Comparison of ENCODE assay signal across 12 mouse cellular contexts in the genomic region with DNA sequence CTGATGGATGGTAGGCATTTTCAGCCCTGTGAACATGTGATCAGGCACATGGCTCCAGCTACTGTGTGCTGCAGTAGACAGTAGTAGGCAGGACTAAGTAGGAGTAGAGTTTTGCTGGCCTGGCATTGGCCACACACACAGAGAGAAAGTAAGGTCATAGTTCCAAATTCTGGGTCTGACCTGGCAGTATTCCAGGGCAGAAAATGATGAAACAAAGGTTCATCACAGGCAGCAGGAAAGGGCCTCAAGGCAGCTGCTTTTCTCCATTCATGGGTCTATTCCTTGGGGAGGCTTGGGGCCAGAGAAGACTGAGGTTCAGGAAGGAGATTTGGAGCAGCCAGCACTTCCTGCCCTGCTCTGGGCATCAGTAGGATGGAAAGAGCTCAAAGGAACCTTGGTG. TPM values are rescaled to one million over a fixed set of nuclear protein-coding genes. Genes with fewer than 3 reads are reported as not detected.
A peak's percentile ranks its signal among the peaks of the same experiment; 100 is the strongest.
DNase-seq lines count a peak whose midpoint lies in the region; ATAC-seq and TF ChIP-seq lines count a peak whose summit lies in the region.
"Had no signal": no experiment of that assay in that cellular context is flagged by ENCODE, and none has a peak within 500 bp of the region (broad histone marks: within the 10 kb centered on the region; RNA-seq: fewer than 3 reads in every experiment).

No protein-coding gene starts in this region.

- peak overlapping the region; percentile 48; the same call in 1 of the 2 replicates for H3K27ac ChIP-seq in embryonic facial prominence, embryonic 14.5 days (replicated peaks; ENCODE audit: low read depth, low read length)
- H3K27ac ChIP-seq in embryonic facial prominence, embryonic 10.5 days (replicated peaks) = no peak overlapping the region
- no peak overlapping the region for H3K27ac ChIP-seq in liver, embryonic 15.5 days (replicated peaks)
- H3K27ac ChIP-seq in liver, embryonic 12.5 days = no peak overlapping the region
- no peak overlapping the region for H3K27ac ChIP-seq in intestine, postnatal 0 days (ENCODE audit: low read depth, low read length)
- H3K27ac ChIP-seq in limb, embryonic 15.5 days = peak overlapping the region; percentile 43; the same call in 1 of the 2 replicates
- H3K27ac ChIP-seq: forebrain, embryonic 13.5 days; hindbrain, embryonic 15.5 days had no signal

- no peak overlapping the region for H3K9ac ChIP-seq in embryonic facial prominence, embryonic 14.5 days (ENCODE audit: low read depth, low read length)
- no peak overlapping the region for H3K9ac ChIP-seq in liver, embryonic 15.5 days
- no peak overlapping the region for H3K9ac ChIP-seq in liver, embryonic 12.5 days
- H3K9ac ChIP-seq in intestine, postnatal 0 days (ENCODE audit: low read depth, low read length) = no peak overlapping the region
- H3K9ac ChIP-seq in limb, embryonic 15.5 days = no peak overlapping the region
- H3K9ac ChIP-seq: forebrain, embryonic 13.5 days; hindbrain, embryonic 15.5 days had no signal

- TF ChIP-seq CTCF in intestine, postnatal 0 days (IDR thresholded peaks at IDR 0.05; ENCODE audit: low read depth) = no peak

- no peak overlapping the region for H3K4me3 ChIP-seq in embryonic facial prominence, embryonic 14.5 days (ENCODE audit: low read depth, low read length)
- H3K4me3 ChIP-seq in embryonic facial prominence, embryonic 10.5 days = no peak overlapping the region
- no peak overlapping the region for H3K4me3 ChIP-seq in liver, embryonic 15.5 days (replicated peaks)
- H3K4me3 ChIP-seq in liver, embryonic 12.5 days = no peak overlapping the region
- no peak overlapping the region for H3K4me3 ChIP-seq in intestine, postnatal 0 days (ENCODE audit: low read depth, low read length)
- H3K4me3 ChIP-seq in limb, embryonic 15.5 days = no peak overlapping the region
- H3K4me3 ChIP-seq: forebrain, embryonic 13.5 days; hindbrain, embryonic 15.5 days had no signal

- H3K27me3 ChIP-seq in embryonic facial prominence, embryonic 14.5 days (replicated peaks; ENCODE audit: control insufficient read depth, insufficient read depth, low read length) = no peaks in the 10 kb centered on the region
- H3K27me3 ChIP-seq in embryonic facial prominence, embryonic 10.5 days (replicated peaks; ENCODE audit: low read depth, poor library complexity, severe bottlenecking) = no peaks in the 10 kb centered on the region
- H3K27me3 ChIP-seq in liver, embryonic 15.5 days = no peaks in the 10 kb centered on the region
- H3K27me3 ChIP-seq in liver, embryonic 12.5 days (replicated peaks) = no peaks in the 10 kb centered on the region
- H3K27me3 ChIP-seq in intestine, postnatal 0 days (replicated peaks; ENCODE audit: control insufficient read depth, insufficient read depth, low read length) = no peaks in the 10 kb centered on the region
- H3K27me3 ChIP-seq in limb, embryonic 15.5 days = no peaks in the 10 kb centered on the region
- H3K27me3 ChIP-seq: forebrain, embryonic 13.5 days; hindbrain, embryonic 15.5 days had no signal

- no peaks in the 10 kb centered on the region for H3K9me3 ChIP-seq in embryonic facial prominence, embryonic 14.5 days (ENCODE audit: control insufficient read depth, low read length)
- no peaks in the 10 kb centered on the region for H3K9me3 ChIP-seq in embryonic facial prominence, embryonic 10.5 days
- H3K9me3 ChIP-seq in liver, embryonic 15.5 days (replicated peaks) = no peaks in the 10 kb centered on the region
- no peaks in the 10 kb centered on the region for H3K9me3 ChIP-seq in liver, embryonic 12.5 days (replicated peaks)
- H3K9me3 ChIP-seq in intestine, postnatal 0 days (ENCODE audit: control insufficient read depth) = no peaks in the 10 kb centered on the region
- no peaks in the 10 kb centered on the region for H3K9me3 ChIP-seq in limb, embryonic 15.5 days
- H3K9me3 ChIP-seq: forebrain, embryonic 13.5 days; hindbrain, embryonic 15.5 days had no signal

- no peaks in the 10 kb centered on the region for H3K36me3 ChIP-seq in embryonic facial prominence, embryonic 14.5 days (ENCODE audit: control insufficient read depth, insufficient read depth, low read length)
- H3K36me3 ChIP-seq in embryonic facial prominence, embryonic 10.5 days (replicated peaks) = no peaks in the 10 kb centered on the region
- no peaks in the 10 kb centered on the region for H3K36me3 ChIP-seq in liver, embryonic 15.5 days (replicated peaks)
- H3K36me3 ChIP-seq in liver, embryonic 12.5 days = no peaks in the 10 kb centered on the region
- no peaks in the 10 kb centered on the region for H3K36me3 ChIP-seq in intestine, postnatal 0 days (ENCODE audit: control insufficient read depth, insufficient read depth)
- H3K36me3 ChIP-seq in limb, embryonic 15.5 days = no peaks in the 10 kb centered on the region
- H3K36me3 ChIP-seq: hindbrain, embryonic 15.5 days had no signal

- H3K4me2 ChIP-seq in embryonic facial prominence, embryonic 14.5 days (ENCODE audit: low read depth, low read length) = no peak overlapping the region
- no peak overlapping the region for H3K4me2 ChIP-seq in liver, embryonic 15.5 days
- H3K4me2 ChIP-seq in liver, embryonic 12.5 days = no peak overlapping the region
- H3K4me2 ChIP-seq in intestine, postnatal 0 days (replicated peaks; ENCODE audit: low read depth) = no peak overlapping the region
- no peak overlapping the region for H3K4me2 ChIP-seq in limb, embryonic 15.5 days
- H3K4me2 ChIP-seq: forebrain, embryonic 13.5 days; hindbrain, embryonic 15.5 days had no signal

- ATAC-seq in embryonic facial prominence, embryonic 14.5 days (ENCODE audit: low read depth) = no peak
- peak; percentile 38; the same call in 1 of the 2 replicates for ATAC-seq in liver, embryonic 15.5 days (ENCODE audit: insufficient read depth)
- ATAC-seq in liver, embryonic 12.5 days = no peak
- 0 out of 2 replicates have a peak, but pooled peaks have one; percentile 34 for ATAC-seq in intestine, postnatal 0 days
- peak; percentile 56 for ATAC-seq in limb, embryonic 15.5 days (ENCODE audit: insufficient number of reproducible peaks, low FRiP score, low TSS enrichment, low read depth)
- ATAC-seq: forebrain, embryonic 13.5 days had no signal

- peaks cover 3% of the 10 kb centered on the region; the same call in 1 of the 2 replicates for H3K4me1 ChIP-seq in embryonic facial prominence, embryonic 14.5 days (ENCODE audit: control insufficient read depth, insufficient read depth, low read length)
- H3K4me1 ChIP-seq in embryonic facial prominence, embryonic 10.5 days = peaks cover 10% of the 10 kb centered on the region
- peaks cover 37% of the 10 kb centered on the region for H3K4me1 ChIP-seq in liver, embryonic 15.5 days (replicated peaks)
- peaks cover 21% of the 10 kb centered on the region for H3K4me1 ChIP-seq in liver, embryonic 12.5 days
- no peaks in the 10 kb centered on the region; the same call in 1 of the 2 replicates for H3K4me1 ChIP-seq in intestine, postnatal 0 days (replicated peaks; ENCODE audit: control insufficient read depth, insufficient read depth, low read length)
- H3K4me1 ChIP-seq in limb, embryonic 15.5 days = peaks cover 5% of the 10 kb centered on the region; the same call in 1 of the 2 replicates

- peak; percentile 62 for DNase-seq in embryonic facial prominence, embryonic 14.5 days (ENCODE audit: low spot score)
- DNase-seq in embryonic facial prominence, embryonic 10.5 days (ENCODE audit: low spot score) = no peak
- no peak for DNase-seq in cerebellum, postnatal 36 days
- no peak for DNase-seq in spleen, postnatal 36 days (ENCODE audit: low spot score in 2 of 2)
- DNase-seq: cerebellum, adult 11 months; midbrain, embryonic 14.5 days had no signal

RNA-seq across cellular contexts. Expression of a gene that starts 5.1 kb away (rescaled TPM):
- polyA plus RNA-seq in embryonic facial prominence, embryonic 14.5 days (2014; fragmentation: Nextera tagmentation; extraction: Ambion mirVana) = 54.0 and 56.5 TPM in 2 replicates
- 52.1 and 60.8 TPM in 2 replicates for polyA plus RNA-seq in embryonic facial prominence, embryonic 10.5 days (2016; fragmentation: Nextera tagmentation; extraction: Ambion mirVana)
- polyA plus RNA-seq in liver, embryonic 15.5 days (2015; fragmentation: Nextera tagmentation; extraction: Ambion mirVana) = 22.8 and 23.2 TPM in 2 replicates
- 30.4 and 30.9 TPM in 2 replicates for polyA plus RNA-seq in liver, embryonic 12.5 days (2016; fragmentation: Nextera tagmentation; extraction: Ambion mirVana)
- polyA plus RNA-seq in intestine, postnatal 0 days (2015; fragmentation: Nextera tagmentation; extraction: Ambion mirVana) = 40.6 and 42.9 TPM in 2 replicates
- polyA plus RNA-seq in limb, embryonic 15.5 days (2015; fragmentation: Nextera tagmentation; extraction: Ambion mirVana) = 53.3 and 53.7 TPM in 2 replicates

RNA-seq across cellular contexts. Expression of a gene that starts 56.2 kb away (rescaled TPM):
- polyA plus RNA-seq in embryonic facial prominence, embryonic 14.5 days (2014; fragmentation: Nextera tagmentation; extraction: Ambion mirVana) = 52.2 and 53.3 TPM in 2 replicates
- 44.0 and 44.4 TPM in 2 replicates for polyA plus RNA-seq in embryonic facial prominence, embryonic 10.5 days (2016; fragmentation: Nextera tagmentation; extraction: Ambion mirVana)
- 25.7 and 26.5 TPM in 2 replicates for polyA plus RNA-seq in liver, embryonic 15.5 days (2015; fragmentation: Nextera tagmentation; extraction: Ambion mirVana)
- polyA plus RNA-seq in liver, embryonic 12.5 days (2016; fragmentation: Nextera tagmentation; extraction: Ambion mirVana) = 36.3 and 36.7 TPM in 2 replicates
- 37.3 and 42.6 TPM in 2 replicates for polyA plus RNA-seq in intestine, postnatal 0 days (2015; fragmentation: Nextera tagmentation; extraction: Ambion mirVana)
- 51.9 and 55.8 TPM in 2 replicates for polyA plus RNA-seq in limb, embryonic 15.5 days (2015; fragmentation: Nextera tagmentation; extraction: Ambion mirVana)

Comparison
In these comparisons a context has a peak if more than half of its experiments do, and no peak if none do; other contexts are left out.
1. ATAC-seq: peak in liver, embryonic 15.5 days (single experiment), intestine, postnatal 0 days (single experiment) and limb, embryonic 15.5 days (single experiment); none in embryonic facial prominence, embryonic 14.5 days (single experiment) and liver, embryonic 12.5 days (single experiment).
2. H3K27ac ChIP-seq: peak in embryonic facial prominence, embryonic 14.5 days (single experiment) and limb, embryonic 15.5 days (single experiment); none in embryonic facial prominence, embryonic 10.5 days (single experiment), liver, embryonic 15.5 days (single experiment), liver, embryonic 12.5 days (single experiment) and intestine, postnatal 0 days (single experiment).